Mouse (Mus musculus): ENCODE data around the gene Tnfrsf8. TPM values are rescaled to one million over a fixed set of nuclear protein-coding genes. Genes with fewer than 3 reads are reported as not detected.

Tnfrsf8 gene
- total and polyA plus RNA-seq, 3 experiments: 12.7 to 31.0 (median 24.7) TPM

- Histone ChIP-seq H3K4me2 (ENCODE audit: insufficient read depth, low read depth, poor library complexity, severe bottlenecking) (no peak overlapping the region), H3K27me3 (replicated peaks) (no peaks in the 10 kb centered on the region), H3K36me3 (replicated peaks in 1 of 2; ENCODE audit: control insufficient read depth in 1 of 2, insufficient read depth in 1 of 2, low read length in 1 of 2) (peaks cover 53 to 97% of the 10 kb centered on the region in 2 experiments), H3K9ac (ENCODE audit: insufficient read depth, low read depth) (no peak overlapping the region), H3K79me2 (replicated peaks; ENCODE audit: control insufficient read depth, extremely low read depth, insufficient read depth, poor library complexity, severe bottlenecking) (no peaks in the 10 kb centered on the region), H3K9me3 (replicated peaks; ENCODE audit: low read length) (no peaks in the 10 kb centered on the region), H3K27ac (ENCODE audit: insufficient read depth, low read depth) (no peak overlapping the region), H3K4me3 (replicated peaks in 1 of 3; ENCODE audit: low read depth in 2 of 3, low read length in 2 of 3, poor library complexity in 1 of 3) (no peak overlapping the region), H3K4me1 (ENCODE audit: control insufficient read depth in 1 of 2, insufficient read depth in 2 of 2) (peaks cover 22 to 40% of the 10 kb centered on the region in 2 experiments)
- DNase-seq (ENCODE audit: extremely low read depth): peak; percentile 52
- dilution Hi-C loops (cut with MboI; ENCODE audit: extremely low pct_ligation_motif_present, extremely low pct_unique_long_range_greater_than_20kb, low sequenced_read_pairs): no loop called here
- peak; percentile 60 for TF ChIP-seq RAD21 (IDR thresholded peaks at IDR 0.05; ENCODE audit: low read depth, low read length)
- TF ChIP-seq BHLHE40 (IDR thresholded peaks at IDR 0.05; ENCODE audit: low read depth, low read length): peak; percentile 35; the same call in 1 of the 2 replicates
- 0 out of 2 replicates have a peak, but pooled peaks have one; percentile 30 for TF ChIP-seq MYC (IDR thresholded peaks at IDR 0.05; ENCODE audit: low read depth, low read length)
- no peak for TF ChIP-seq MEF2A (IDR thresholded peaks at IDR 0.05; ENCODE audit: borderline replicate concordance, low read depth, low read length)
- peak; percentile 90 for TF ChIP-seq SMC3 (IDR thresholded peaks at IDR 0.05; ENCODE audit: low read depth, low read length)
- TF ChIP-seq ZC3H11A (IDR thresholded peaks at IDR 0.05; ENCODE audit: low read depth, low read length): peak; percentile 24
- peak; percentile 51 to 84 for TF ChIP-seq CTCF (conservative IDR thresholded peaks at IDR 0.05 in 1 of 2, IDR thresholded peaks at IDR 0.05 in 1 of 2; ENCODE audit: low read depth in 2 of 2, low read length in 2 of 2)
- TF ChIP-seq ETS1 (conservative IDR thresholded peaks at IDR 0.05; ENCODE audit: low read depth, low read length): no peak
- in situ Hi-C loops (cut with MboI; ENCODE audit: low pct_ligation_motif_present, low pct_unique_long_range_greater_than_20kb, low sequenced_read_pairs): loop anchor here (5.0 kb wide), 1 partner anchor 63 kb away; no protein-coding TSS in a partner anchor
Observed at GRCm38 (mm10) chr4:145219240-145219985, 95.6 kb downstream of the Tnfrsf8 start.

GRCm38 (mm10) chr4:145217837-145218236 lies 97.1 kb downstream of the Tnfrsf8 start:
- H3K4me3 ChIP-seq (replicated peaks in 1 of 3; ENCODE audit: low read depth in 2 of 3, low read length in 2 of 3, poor library complexity in 1 of 3): no peak overlapping the region
- H3K4me1 ChIP-seq (ENCODE audit: control insufficient read depth in 1 of 2, insufficient read depth in 2 of 2): peaks cover 22 to 38% of the 10 kb centered on the region in 2 experiments
- no peak overlapping the region for H3K27ac ChIP-seq (ENCODE audit: insufficient read depth, low read depth)
- H3K36me3 ChIP-seq (replicated peaks in 1 of 2; ENCODE audit: control insufficient read depth in 1 of 2, insufficient read depth in 1 of 2, low read length in 1 of 2): peaks cover 52 to 96% of the 10 kb centered on the region in 2 experiments
- no peaks in the 10 kb centered on the region for H3K79me2 ChIP-seq (replicated peaks; ENCODE audit: control insufficient read depth, extremely low read depth, insufficient read depth, poor library complexity, severe bottlenecking)
- no peaks in the 10 kb centered on the region for H3K9me3 ChIP-seq (replicated peaks; ENCODE audit: low read length)
- no peaks in the 10 kb centered on the region for H3K27me3 ChIP-seq (replicated peaks)
- H3K4me2 ChIP-seq (ENCODE audit: insufficient read depth, low read depth, poor library complexity, severe bottlenecking): no peak overlapping the region
- no peak for DNase-seq (ENCODE audit: extremely low read depth)
- in situ Hi-C loops (cut with MboI; ENCODE audit: low pct_ligation_motif_present, low pct_unique_long_range_greater_than_20kb, low sequenced_read_pairs) (loop anchor here (5.0 kb wide), 1 partner anchor 64 kb away; no protein-coding TSS in a partner anchor), dilution Hi-C loops (cut with MboI; ENCODE audit: extremely low pct_ligation_motif_present, extremely low pct_unique_long_range_greater_than_20kb, low sequenced_read_pairs) (no loop called here)
- TF ChIP-seq ZKSCAN1 (IDR thresholded peaks at IDR 0.05; ENCODE audit: borderline replicate concordance, low read depth, low read length) (no peak), ZMIZ1 (IDR thresholded peaks at IDR 0.05; ENCODE audit: low read depth, low read length) (no peak), EP300 (IDR thresholded peaks at IDR 0.05; ENCODE audit: low read length) (no peak), UBTF (IDR thresholded peaks at IDR 0.05; ENCODE audit: low read depth, low read length) (no peak), SIN3A (IDR thresholded peaks at IDR 0.05; ENCODE audit: low read length) (no peak), KAT2A (IDR thresholded peaks at IDR 0.05; ENCODE audit: insufficient replicate concordance, low read length) (no peak), IRF4 (IDR thresholded peaks at IDR 0.05; ENCODE audit: low read depth, low read length) (no peak), ZNF384 (IDR thresholded peaks at IDR 0.05; ENCODE audit: low read depth, low read length) (no peak), MAZ (IDR thresholded peaks at IDR 0.05; ENCODE audit: low read depth, low read length) (no peak), SMC3 (IDR thresholded peaks at IDR 0.05; ENCODE audit: low read depth, low read length) (no peak), JUN (IDR thresholded peaks at IDR 0.05; ENCODE audit: insufficient read depth, low read depth, low read length) (no peak), NELFE (IDR thresholded peaks at IDR 0.05; ENCODE audit: low read depth, low read length) (no peak), ETS1 (conservative IDR thresholded peaks at IDR 0.05; ENCODE audit: low read depth, low read length) (no peak), USF1 (IDR thresholded peaks at IDR 0.05; ENCODE audit: low read depth, low read length) (no peak), POLR2A (IDR thresholded peaks at IDR 0.05; ENCODE audit: low read depth, low read length) (no peak), CHD1 (IDR thresholded peaks at IDR 0.05; ENCODE audit: low read depth, low read length) (no peak), MXI1 (IDR thresholded peaks at IDR 0.05; ENCODE audit: low read depth, low read length) (no peak), PAX5 (IDR thresholded peaks at IDR 0.05; ENCODE audit: low read length) (no peak), JUND (conservative IDR thresholded peaks at IDR 0.05; ENCODE audit: low read depth, low read length) (no peak)
- no peak overlapping the region for H3K9ac ChIP-seq (ENCODE audit: insufficient read depth, low read depth)
